Mouse (Mus musculus) bone marrow macrophage, adult 2 months (primary cell): ENCODE data around the gene Scaf4. TPM values are rescaled to one million over a fixed set of nuclear protein-coding genes. Genes with fewer than 3 reads are reported as not detected.
A peak's percentile ranks its signal among the peaks of the same experiment; 100 is the strongest.
"Not testable (repeated sequence)": the region's sequence is repeated elsewhere in the genome, so short reads cannot be mapped to it uniquely, and the experiment has no call there.

Experiments used
- H3K27ac ChIP-seq: 2 replicates; pipeline ENCODE4 v1.5.1; 2012; ENCODE audit warnings: low read depth, low read length; ENCODE audit not compliant: insufficient read depth
- H3K4me1 ChIP-seq: 2 replicates; pipeline ENCODE4 v1.6.1; 2012; ENCODE audit warnings: low read length; ENCODE audit not compliant: control insufficient read depth, insufficient read depth
- H3K4me3 ChIP-seq: 2 replicates; pipeline ENCODE4 v1.5.1; 2012; ENCODE audit warnings: mild to moderate bottlenecking, low read length, moderate library complexity; ENCODE audit not compliant: insufficient read depth
- CTCF ChIP-seq: IDR thresholded peaks from 2 replicates; pipeline ENCODE4 v1.5.1; 2012; ENCODE audit warnings: low read depth, mild to moderate bottlenecking, low read length, moderate library complexity
- POLR2A ChIP-seq: IDR thresholded peaks from 2 replicates; pipeline ENCODE4 v1.6.1; 2012; ENCODE audit warnings: mild to moderate bottlenecking, low read depth, low read length, borderline replicate concordance
- polyA plus RNA-seq: library from polyadenylated mRNA; stranded (reverse); fragments of >200 nt; gene quantifications from 2 replicates; pipeline ENCODE4 v1.2.4, GENCODE M21; 2012; ENCODE audit not compliant: missing spikeins, insufficient read depth, insufficient read length

Gene Scaf4
- polyA plus RNA-seq, 1 experiment = 39.2 TPM

DNA sequence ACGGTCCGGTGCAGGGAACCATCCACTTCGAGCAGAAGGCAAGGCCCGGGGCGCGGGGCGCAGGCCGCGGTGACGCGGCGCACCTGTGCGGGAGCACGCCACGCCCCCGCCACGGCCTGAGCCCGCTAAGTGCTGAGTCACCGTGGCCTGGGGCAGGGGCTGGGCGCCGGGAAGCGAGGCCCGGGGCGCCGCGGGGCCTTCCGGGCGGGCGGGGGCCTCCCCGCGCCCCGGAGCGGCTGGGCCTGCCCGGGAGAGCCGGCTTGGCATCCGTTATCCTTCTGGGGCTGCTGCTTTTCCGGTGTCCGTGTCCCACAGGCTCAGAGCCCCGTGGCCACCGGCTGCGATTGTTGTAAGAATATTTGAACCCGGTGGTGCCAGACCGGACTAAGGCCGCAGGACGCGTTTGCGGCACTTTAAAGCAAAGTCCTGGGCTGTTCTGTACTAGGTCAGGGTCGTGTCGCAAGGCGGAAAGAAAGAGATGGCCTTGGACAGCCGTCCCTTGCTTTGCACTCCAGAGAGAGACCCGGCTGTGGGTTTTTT, 63.3 kb downstream of the Scaf4 start:
- Histone ChIP-seq H3K4me3 (peak overlapping the region; percentile 70), H3K27ac (peak overlapping the region; percentile 63), H3K4me1 (peaks cover 12% of the 10 kb centered on the region)
- TF ChIP-seq CTCF = no peak
- TF ChIP-seq POLR2A = no peak

GRCm38 (mm10) chr16:90220026-90220891, 64.0 kb downstream of the Scaf4 start, which contains the start of gene Sod1:
Sod1 (plus strand) TSS chr16:90220754.
- TF ChIP-seq POLR2A (peak; percentile 95), CTCF (no peak)
- Histone ChIP-seq H3K4me1 (peaks cover 17% of the 10 kb centered on the region), H3K27ac (peak within 1 kb of the TSS; percentile 81), H3K4me3 (peak within 1 kb of the TSS; percentile 94)

DNA sequence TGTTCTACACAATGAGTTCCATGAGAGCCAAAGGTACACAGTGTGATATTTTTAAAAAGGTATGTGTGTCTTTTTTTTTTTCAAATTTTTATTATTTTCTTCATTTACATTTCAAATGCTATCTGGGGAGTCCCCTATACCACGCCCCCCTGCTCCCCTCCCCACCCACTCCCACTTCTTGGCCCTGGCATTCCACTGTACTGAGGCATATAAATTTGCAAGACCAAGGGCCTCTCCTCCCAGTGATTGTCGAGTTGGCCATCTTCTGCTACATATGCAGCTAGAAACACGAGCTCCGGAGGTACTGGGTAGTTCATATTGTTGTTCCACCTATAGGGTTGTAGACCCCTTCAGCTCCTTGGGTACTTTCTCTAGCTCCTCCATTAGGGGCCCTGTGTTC, 64.9 kb downstream of the Scaf4 start:
- H3K4me1 ChIP-seq = peaks cover 23% of the 10 kb centered on the region
- H3K27ac ChIP-seq, H3K4me3 ChIP-seq: not testable (repeated sequence)

GRCm38 (mm10) chr16:90217926-90218325, 66.4 kb downstream of the Scaf4 start:
- H3K4me3 ChIP-seq = no peak overlapping the region
- H3K4me1 ChIP-seq = peaks cover 20% of the 10 kb centered on the region
- no peak overlapping the region for H3K27ac ChIP-seq
- TF ChIP-seq CTCF (no peak), POLR2A (no peak)

- H3K27ac ChIP-seq = no peak overlapping the region
- H3K4me3 ChIP-seq = no peak overlapping the region
- H3K4me1 ChIP-seq = peaks cover 17% of the 10 kb centered on the region
- TF ChIP-seq CTCF (no peak), POLR2A (no peak)
These were observed 66.9 kb downstream of the Scaf4 start for GRCm38 (mm10) chr16:90217356-90217755.

DNA sequence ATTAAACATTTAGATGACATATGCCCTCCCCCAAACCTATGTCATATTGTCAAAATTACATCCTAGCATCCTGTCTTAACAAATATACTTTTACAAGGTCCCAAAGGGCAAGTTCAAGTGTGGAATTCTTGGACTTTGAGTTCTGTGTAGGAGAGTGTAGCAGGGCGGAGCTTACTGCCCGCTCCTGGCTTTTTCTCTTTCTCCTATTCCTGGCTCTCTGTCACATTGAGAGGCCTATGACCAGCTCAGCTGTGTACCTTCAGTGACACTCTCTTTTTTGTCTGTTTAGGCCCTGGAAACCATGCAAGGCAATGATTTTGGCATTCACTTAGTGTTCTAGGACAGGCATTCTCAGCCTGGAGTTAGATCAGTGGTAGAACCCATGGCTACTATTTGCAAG, 67.9 kb downstream of the Scaf4 start:
- Histone ChIP-seq H3K4me1 (peaks cover 17% of the 10 kb centered on the region), H3K27ac (no peak overlapping the region), H3K4me3 (no peak overlapping the region)
- TF ChIP-seq CTCF (no peak), POLR2A (no peak)

DNA sequence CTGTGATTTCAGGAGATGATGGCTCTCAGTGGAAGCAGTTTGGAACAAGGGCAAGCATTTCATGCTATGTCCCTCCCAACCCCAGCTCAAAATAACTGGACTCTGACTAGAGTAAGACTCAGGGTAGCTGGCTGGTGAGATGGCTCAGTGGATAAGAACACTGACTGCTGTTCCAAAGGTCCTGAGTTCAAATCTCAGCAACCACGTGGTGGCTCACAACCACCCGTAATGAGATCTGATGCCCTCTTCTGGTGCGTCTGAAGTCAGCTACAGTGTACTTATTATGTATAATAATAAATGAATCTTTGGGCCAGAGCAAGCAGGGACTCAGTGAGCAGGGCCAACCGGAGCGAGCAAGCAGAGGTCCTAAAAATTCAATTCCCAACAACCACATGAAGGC, 68.4 kb downstream of the Scaf4 start:
- H3K27ac ChIP-seq = peak overlapping the region; percentile 77
- peaks cover 17% of the 10 kb centered on the region for H3K4me1 ChIP-seq
- H3K4me3 ChIP-seq = not testable (repeated sequence)

DNA sequence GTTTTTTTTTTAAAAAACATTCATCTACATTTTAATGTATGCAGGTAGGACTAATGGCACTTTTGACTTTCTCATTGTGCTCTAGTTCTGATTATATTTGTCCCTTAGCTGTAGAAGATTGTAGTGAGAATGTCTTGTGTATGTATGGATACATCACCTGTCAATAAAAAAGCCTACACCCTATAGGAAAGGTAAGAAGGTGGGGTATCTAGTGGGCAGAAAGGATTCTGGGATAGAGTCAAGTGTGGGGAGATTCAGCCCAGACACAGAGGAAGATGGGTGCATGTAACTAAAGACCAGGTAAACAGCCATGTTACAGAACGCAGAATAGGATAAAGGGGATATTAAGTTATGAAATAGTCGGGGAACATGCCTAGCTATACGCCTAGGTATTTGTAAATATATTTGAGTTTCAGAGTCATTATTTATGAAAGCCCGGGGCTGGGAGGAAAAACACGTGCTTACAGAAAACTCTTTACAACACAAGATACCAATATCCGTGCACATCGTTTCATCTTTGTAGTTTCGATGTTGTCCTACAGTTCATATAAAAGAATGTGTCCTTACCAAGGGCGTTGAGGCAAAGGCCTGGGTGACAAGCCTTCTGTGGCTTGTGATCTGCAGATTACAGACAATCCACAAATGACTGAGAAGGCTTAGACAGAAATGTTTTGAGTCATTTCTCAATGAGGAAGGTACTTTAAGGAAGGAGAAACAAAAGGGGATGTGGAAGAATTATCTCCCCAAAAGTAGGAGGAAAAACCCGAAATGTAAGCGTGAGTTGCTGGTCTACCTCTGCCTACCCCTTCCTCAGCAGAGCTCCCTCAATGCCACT, 69.4 kb downstream of the Scaf4 start:
- Histone ChIP-seq H3K27ac (peak overlapping the region; percentile 77), H3K4me1 (peaks cover 17% of the 10 kb centered on the region), H3K4me3 (no peak overlapping the region)
- TF ChIP-seq POLR2A (no peak), CTCF (no peak)

- TF ChIP-seq POLR2A = no peak
- no peak for TF ChIP-seq CTCF
- no peak overlapping the region for H3K27ac ChIP-seq
These were observed 70.6 kb downstream of the Scaf4 start for GRCm38 (mm10) chr16:90213477-90214339.

More at GRCm38 (mm10) chr16:90213477-90214339, 70.6 kb downstream of the Scaf4 start:
- no peak overlapping the region for H3K4me3 ChIP-seq
- peaks cover 17% of the 10 kb centered on the region for H3K4me1 ChIP-seq
